ENCODE assay signal across 19 mouse cellular contexts in genomic region chr1:191311296-191311898, GRCm38 (mm10). TPM values are rescaled to one million over a fixed set of nuclear protein-coding genes. Genes with fewer than 3 reads are reported as not detected.
DNase-seq lines count a peak whose midpoint lies in the region.
"Had no signal": no experiment of that assay in that cellular context is flagged by ENCODE, and none has a peak within 500 bp of the region (broad histone marks: within the 10 kb centered on the region; RNA-seq: fewer than 3 reads in every experiment).

No protein-coding gene starts in this region.

- H3K4me3 ChIP-seq in brown adipose tissue, adult 24 weeks (ENCODE audit: insufficient read depth, low read depth, low read length): no peak overlapping the region
- H3K4me3 ChIP-seq: forebrain, embryonic 13.5 days; heart, adult 2 months had no signal

- H3K27ac ChIP-seq in brown adipose tissue, adult 24 weeks (replicated peaks; ENCODE audit: low read depth, low read length): peak overlapping the region; percentile 32; the same call in 1 of the 2 replicates
- H3K27ac ChIP-seq: embryonic facial prominence, embryonic 10.5 days; forebrain, embryonic 13.5 days; heart, embryonic 15.5 days; hindbrain, embryonic 13.5 days; hindbrain, postnatal 0 days had no signal

- peak; percentile 57 for DNase-seq in kidney, adult 11 months
- no peak for DNase-seq in kidney, adult 18-20 months
- peak; percentile 46 to 54 for DNase-seq in kidney, postnatal 36 days
- DNase-seq in kidney, postnatal 10 days: no peak
- DNase-seq in gastrocnemius, postnatal 14 days: peak; percentile 25
- DNase-seq in urinary bladder, postnatal 10 days (ENCODE audit: low spot score): no peak
- DNase-seq: adrenal gland, adult 2 months; adrenal gland, postnatal 25 days; cerebellum, adult 2 months; cerebellum, postnatal 10 days; forebrain, postnatal 0 days; heart, adult 2 months; heart, postnatal 14 days had no signal

- intact Hi-C loops in gastrocnemius, postnatal 14 days (cut with DNase I; ENCODE audit: low total_unique reads): loop anchor here (10.0 kb wide), 1 partner anchor 253 kb away; no protein-coding TSS in a partner anchor

- H3K4me1 ChIP-seq in brown adipose tissue, adult 24 weeks (ENCODE audit: control insufficient read depth, insufficient read depth, insufficient read length, low read length): peaks cover 6% of the 10 kb centered on the region; the same call in 1 of the 2 replicates

RNA-seq across cellular contexts. Expression of gene Nenf, which starts 6.6 kb away (rescaled TPM):
- 88.0 and 96.2 TPM in 2 replicates for polyA plus RNA-seq in brown adipose tissue, adult 24 weeks (2012; ENCODE audit: insufficient read depth, insufficient read length, missing spikeins)
- total RNA-seq in gastrocnemius, postnatal 14 days (2021): 10 to 100 TPM; 61.0 to 67.6 TPM

RNA-seq across cellular contexts. Expression of gene Tmem206, which starts 14.3 kb away (rescaled TPM):
- polyA plus RNA-seq in brown adipose tissue, adult 24 weeks (2012; ENCODE audit: insufficient read depth, insufficient read length, missing spikeins): 1.8 and 2.3 TPM in 2 replicates
- 1 to 10 TPM; 1.8 to 2.3 TPM for total RNA-seq in gastrocnemius, postnatal 14 days (2021)

Comparison
In these comparisons a context has a peak if more than half of its experiments do, and no peak if none do; other contexts are left out.
1. DNase-seq: peak in kidney, adult 11 months (single experiment), kidney, postnatal 36 days (2 of 2) and gastrocnemius, postnatal 14 days (single experiment); none in kidney, adult 18-20 months (single experiment), kidney, postnatal 10 days (single experiment) and urinary bladder, postnatal 10 days (single experiment).